Mouse (Mus musculus): Measurements from ENCODE around the gene 5830473C10Rik. TPM values are rescaled to one million over a fixed set of nuclear protein-coding genes. Genes with fewer than 3 reads are reported as not detected.

The 5830473C10Rik gene
- total RNA-seq, 2 experiments from 2014 or later: not detected

Other genes starting within 250 kb of the 5830473C10Rik start
- gene Ankrd17, start 194.5 kb upstream of the 5830473C10Rik start, total RNA-seq (2021): 10 to 100 TPM; 49.5 to 65.3 TPM
- 1 to 10 TPM; 1.0 to 1.6 TPM for gene Gm9958, start 193.9 kb upstream of the 5830473C10Rik start, total RNA-seq (2021)
- 10 to 100 TPM in 1 of 2 experiments, 1 to 10 TPM in 1; 1.8 to 37.5 TPM for gene Alb, start 100.2 kb upstream of the 5830473C10Rik start, total RNA-seq (2021)
- gene Afp, start 70.4 kb upstream of the 5830473C10Rik start, total RNA-seq (2021): 1 to 10 TPM in 1 of 2 experiments, not detected in 1; 1.4 TPM
- gene Afm, start 42.2 kb upstream of the 5830473C10Rik start, total RNA-seq (2021): under 1 TPM in 1 of 2 experiments, not detected in 1; 0.23 TPM
- gene Rassf6, start 79.5 kb downstream of the 5830473C10Rik start, total RNA-seq (2021): not detected
- gene Cxcl5, start 198.3 kb downstream of the 5830473C10Rik start, total RNA-seq (2021): not detected
- gene Ppbp, start 207.4 kb downstream of the 5830473C10Rik start, total RNA-seq (2021): 1 to 10 TPM in 1 of 2 experiments, under 1 TPM in 1; 0.31 to 3.3 TPM
- gene Pf4, start 211.3 kb downstream of the 5830473C10Rik start, total RNA-seq (2021): 10 to 100 TPM; 29.9 to 39.5 TPM
- not detected for gene Cxcl3, start 225.0 kb downstream of the 5830473C10Rik start, total RNA-seq (2021)
- gene Cxcl15, start 233.4 kb downstream of the 5830473C10Rik start, total RNA-seq (2021): not detected

Data from gastrocnemius, postnatal 10 days (tissue).